Mouse (Mus musculus) ovary, postnatal 14 days (tissue): Measurements from ENCODE around the gene Cpd.

Source experiments
- DNase-seq: peaks from one replicate; pipeline ENCODE4 v3.0.0; 2022; ENCODE audit warnings: low spot score

Cpd gene

DNA sequence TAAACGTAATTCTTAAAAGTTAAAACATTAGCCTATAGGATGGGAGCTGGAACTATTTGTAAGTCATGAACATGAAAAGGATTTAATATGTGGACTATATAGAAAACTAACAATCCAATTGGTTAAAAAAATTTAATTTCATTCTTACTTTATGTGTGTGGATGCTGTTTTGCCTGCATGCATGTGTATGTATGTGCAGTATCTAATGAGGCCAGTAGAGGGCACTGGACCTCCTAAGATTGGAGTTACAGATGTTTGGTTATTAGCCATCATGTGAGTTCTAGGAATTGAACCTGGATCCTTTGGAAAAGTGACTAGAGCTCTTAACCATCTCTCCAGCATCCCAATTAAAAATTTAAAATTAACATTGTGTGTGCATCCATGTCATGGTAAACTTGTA lies 57.6 kb downstream of the Cpd start:
- DNase-seq: peak; percentile 28

- no peak for DNase-seq
Observed at GRCm38 (mm10) chr11:76775533-76775932, 71.3 kb downstream of the Cpd start.

GRCm38 (mm10) chr11:76773811-76774210 lies 73.0 kb downstream of the Cpd start:
- DNase-seq: no peak

- DNase-seq: no peak
Observed at GRCm38 (mm10) chr11:76770566-76770965, 76.3 kb downstream of the Cpd start.

GRCm38 (mm10) chr11:76763741-76764122 lies 83.1 kb downstream of the Cpd start:
- DNase-seq: no peak

DNA sequence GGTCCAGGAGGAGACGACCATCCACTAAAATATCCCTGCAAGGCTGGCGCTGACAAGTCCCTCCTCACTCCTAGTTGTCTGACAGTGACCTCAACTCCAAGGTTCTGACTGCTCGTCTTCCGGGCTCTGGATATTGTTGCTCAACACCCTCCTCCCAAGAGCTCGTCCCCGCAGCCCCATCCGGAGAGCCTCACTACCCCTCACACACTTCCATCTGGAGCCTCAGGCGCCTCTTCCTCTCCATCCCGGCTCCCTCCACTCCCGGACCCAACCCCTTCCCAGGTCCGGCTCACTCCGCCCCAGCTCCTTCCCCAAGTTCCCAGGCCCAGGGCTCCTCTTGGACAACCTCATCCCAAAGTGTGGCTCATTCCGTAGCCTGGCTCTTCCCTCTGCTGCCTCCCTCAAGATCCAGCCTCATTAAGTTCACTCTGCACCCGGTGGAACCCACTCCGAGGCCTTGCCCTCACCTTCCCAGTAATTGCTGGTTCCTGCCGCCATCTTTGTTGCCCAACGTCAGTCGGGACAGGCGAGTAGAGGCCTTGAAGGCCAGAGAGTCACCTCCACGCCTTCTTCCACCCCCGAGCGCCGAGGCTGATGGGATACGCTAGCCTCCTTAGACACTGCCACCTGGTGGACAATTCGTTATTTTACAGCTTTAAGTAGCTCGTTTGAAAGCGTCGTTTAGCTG lies 83.6 kb downstream of the Cpd start, which contains the start of gene Gosr1:
Gene Gosr1 (minus strand): TSS at position 527 of the 688 bp plus-strand sequence.
- peak; percentile 85 for DNase-seq

DNA sequence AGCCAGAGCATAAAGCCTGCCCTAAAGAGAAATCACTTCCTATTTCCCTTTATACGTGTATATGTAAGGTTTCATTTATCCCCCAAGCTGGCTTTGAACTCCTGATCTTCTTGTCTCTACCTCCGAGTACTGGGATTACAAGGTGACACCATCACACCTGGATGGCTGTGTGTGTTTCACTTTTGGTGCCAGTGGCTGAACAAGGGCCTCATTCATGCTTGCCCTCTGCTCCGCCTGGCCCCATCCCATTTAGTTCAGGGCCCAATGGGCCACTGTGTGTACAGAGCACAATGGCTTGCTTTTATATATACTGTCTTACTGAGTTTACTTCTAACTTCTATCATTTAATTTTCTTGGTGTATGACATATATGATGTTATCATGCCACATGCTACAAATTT lies 94.5 kb downstream of the Cpd start:
- no peak for DNase-seq

- DNase-seq: no peak
Observed at GRCm38 (mm10) chr11:76748819-76749218, 98.0 kb downstream of the Cpd start.

DNA sequence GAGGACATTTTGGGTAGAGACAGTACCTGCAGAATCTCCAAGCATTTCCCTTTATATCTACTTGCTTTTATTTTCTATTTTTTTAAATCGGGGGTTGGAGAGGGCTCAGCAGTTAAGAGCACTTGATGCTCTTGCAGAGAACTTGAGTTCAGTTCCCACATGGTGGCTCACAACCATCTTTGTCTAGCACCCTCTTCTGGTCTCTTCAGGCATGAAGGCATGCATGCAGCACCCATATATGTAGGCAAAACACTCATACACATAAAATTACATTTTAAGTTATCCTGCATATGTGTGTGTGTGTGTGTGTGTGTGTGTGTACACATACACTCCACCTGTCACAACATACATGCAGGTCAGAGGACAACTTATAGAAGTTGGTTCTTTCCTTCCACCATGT lies 100.9 kb downstream of the Cpd start:
- DNase-seq: no peak

DNA sequence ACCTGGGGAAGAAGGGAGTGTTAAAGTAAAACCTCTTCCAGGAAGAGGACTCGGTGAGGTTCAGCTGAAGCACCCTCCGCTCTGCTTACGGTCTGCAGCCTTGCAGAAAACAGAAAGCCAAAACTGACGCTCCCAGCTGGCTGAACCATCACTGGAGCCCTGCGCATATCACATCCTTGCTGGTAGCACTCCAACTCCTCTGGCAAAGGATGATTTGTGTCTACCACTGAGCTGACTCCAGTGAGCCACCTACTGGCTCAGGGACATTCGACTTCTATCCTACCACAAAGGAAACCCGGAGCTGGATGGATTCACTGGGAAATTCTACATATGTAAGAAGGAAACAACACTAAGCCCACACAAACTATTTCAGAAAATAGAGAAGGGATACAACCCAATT lies 102.3 kb downstream of the Cpd start:
- no peak for DNase-seq

GRCm38 (mm10) chr11:76742511-76742910 lies 104.3 kb downstream of the Cpd start:
- no peak for DNase-seq

- no peak for DNase-seq
Observed at GRCm38 (mm10) chr11:76739125-76739524, 107.7 kb downstream of the Cpd start.

- DNase-seq: no peak
Observed at GRCm38 (mm10) chr11:76735753-76736324, 111.0 kb downstream of the Cpd start.

DNA sequence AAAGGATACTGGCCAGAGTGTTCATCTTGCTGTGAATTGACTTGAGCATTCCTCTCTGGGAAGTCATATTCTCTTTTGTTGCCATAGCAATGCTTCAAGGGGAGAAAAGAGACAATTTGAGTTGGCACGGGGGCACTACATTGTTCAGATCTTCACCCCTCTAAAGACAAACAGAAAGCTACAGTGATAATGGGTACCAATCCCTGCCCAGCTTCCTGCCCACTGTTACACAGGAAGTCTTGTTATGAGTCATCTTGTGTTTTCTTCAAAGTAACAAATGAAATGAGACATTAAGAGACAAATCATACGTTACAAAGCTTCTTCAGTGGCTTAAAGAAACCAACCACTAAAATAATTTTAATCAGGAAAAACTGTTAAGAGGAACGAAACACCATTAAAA lies 112.3 kb downstream of the Cpd start:
- DNase-seq: no peak

DNA sequence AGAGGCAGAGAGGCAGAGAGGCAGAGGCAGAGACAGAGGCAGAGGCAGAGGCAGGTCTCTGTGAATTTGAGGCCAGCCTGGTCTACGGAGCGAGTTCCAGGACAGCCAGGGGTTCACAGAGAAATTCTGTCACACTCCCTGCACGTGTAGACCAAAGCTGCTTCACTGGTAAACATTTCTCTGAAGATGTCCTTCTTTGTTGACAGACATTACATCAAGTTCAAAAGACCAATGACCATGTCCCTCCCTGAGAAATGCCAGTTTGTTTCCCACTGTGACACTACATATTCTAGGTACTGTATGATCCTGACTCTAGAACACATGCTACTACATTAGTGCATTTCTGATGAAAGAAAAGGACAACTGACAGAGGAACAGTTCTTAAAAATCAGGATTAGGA lies 116.2 kb downstream of the Cpd start:
- no peak for DNase-seq
